In the genomic region with DNA sequence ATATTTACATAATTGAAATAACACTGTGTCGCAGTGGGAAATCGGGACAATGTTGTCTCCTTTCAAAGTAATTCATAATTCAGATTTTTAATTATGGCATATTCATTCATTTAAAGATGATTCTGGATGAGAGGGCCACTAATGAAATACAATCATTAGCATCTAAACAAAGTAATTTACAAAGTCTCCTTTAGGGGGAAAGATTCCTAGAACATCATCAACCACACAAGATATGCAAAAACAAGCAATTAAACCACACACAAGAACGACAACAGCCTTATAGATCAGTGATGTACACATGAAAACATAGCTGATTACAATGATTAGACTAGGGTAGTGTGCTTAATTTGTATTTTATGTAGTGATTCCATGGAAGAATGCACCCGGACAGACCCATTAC, we compare ENCODE assay signal across 27 mouse cellular contexts.
"Had no signal": no experiment of that assay in that cellular context is flagged by ENCODE, and none has a peak within 500 bp of the region (broad histone marks: within the 10 kb centered on the region; RNA-seq: fewer than 3 reads in every experiment).

No protein-coding gene starts in this region.

- H3K27ac ChIP-seq: gastrocnemius, adult 2 months; heart, embryonic 10.5 days; hindbrain, embryonic 10.5 days; hindbrain, embryonic 12.5 days; hindbrain, embryonic 15.5 days; intestine, embryonic 15.5 days; layer of hippocampus, adult 2 months; left cerebral cortex, adult 2 months; limb, embryonic 10.5 days; limb, embryonic 12.5 days; liver, embryonic 13.5 days; liver, embryonic 15.5 days had no signal

- H3K27me3 ChIP-seq: heart, embryonic 12.5 days; hindbrain, embryonic 12.5 days; hindbrain, embryonic 15.5 days; intestine, embryonic 15.5 days; limb, embryonic 12.5 days; liver, embryonic 13.5 days; liver, embryonic 15.5 days had no signal

- H3K4me3 ChIP-seq: gastrocnemius, adult 2 months; heart, embryonic 10.5 days; heart, embryonic 12.5 days; hindbrain, embryonic 10.5 days; hindbrain, embryonic 12.5 days; hindbrain, embryonic 15.5 days; intestine, embryonic 15.5 days; layer of hippocampus, adult 2 months; left cerebral cortex, adult 2 months; limb, embryonic 10.5 days; limb, embryonic 12.5 days; liver, embryonic 13.5 days; liver, embryonic 15.5 days had no signal

- ATAC-seq: inflammation-experienced regulatory T-cells, adult 6 months; intestine, embryonic 15.5 days; intestine, postnatal 0 days had no signal

- H3K9ac ChIP-seq: heart, embryonic 12.5 days; hindbrain, embryonic 12.5 days; hindbrain, embryonic 15.5 days; intestine, embryonic 15.5 days; limb, embryonic 12.5 days; liver, embryonic 13.5 days; liver, embryonic 15.5 days had no signal

- DNase-seq: gastrocnemius, adult 2 months; gastrocnemius, postnatal 10 days; gastrocnemius, postnatal 25 days; heart, adult 18-20 months; heart, postnatal 10 days; heart, postnatal 4 days; kidney, adult 18-20 months; kidney, adult 8-10 months; kidney, postnatal 10 days; kidney, postnatal 25 days; kidney, postnatal 4 days; liver; liver, embryonic 13.5 days had no signal

- H3K4me2 ChIP-seq: heart, embryonic 12.5 days; hindbrain, embryonic 12.5 days; hindbrain, embryonic 15.5 days; intestine, embryonic 15.5 days; limb, embryonic 12.5 days; liver, embryonic 11.5 days; liver, embryonic 13.5 days; liver, embryonic 15.5 days had no signal

- H3K4me1 ChIP-seq: heart, embryonic 10.5 days; heart, embryonic 12.5 days; hindbrain, embryonic 10.5 days; hindbrain, embryonic 12.5 days; hindbrain, embryonic 15.5 days; intestine, embryonic 15.5 days; limb, embryonic 10.5 days; limb, embryonic 12.5 days; liver, embryonic 13.5 days; liver, embryonic 15.5 days had no signal

- H3K9me3 ChIP-seq: heart, embryonic 10.5 days; heart, embryonic 12.5 days; hindbrain, embryonic 10.5 days; hindbrain, embryonic 12.5 days; hindbrain, embryonic 15.5 days; intestine, embryonic 15.5 days; limb, embryonic 10.5 days; limb, embryonic 12.5 days; liver, embryonic 13.5 days; liver, embryonic 15.5 days had no signal

- H3K36me3 ChIP-seq: heart, embryonic 10.5 days; heart, embryonic 12.5 days; hindbrain, embryonic 10.5 days; hindbrain, embryonic 12.5 days; hindbrain, embryonic 15.5 days; intestine, embryonic 15.5 days; limb, embryonic 10.5 days; limb, embryonic 12.5 days; liver, embryonic 13.5 days; liver, embryonic 15.5 days had no signal
